Mouse (Mus musculus) midbrain, embryonic 16.5 days (tissue): ENCODE data around the gene Eif4a1. TPM values are rescaled to one million over a fixed set of nuclear protein-coding genes. Genes with fewer than 3 reads are reported as not detected.

Experiments
- ATAC-seq: fragments of 200-750 bp; cut with Nextera tagmentation; 2 replicates; pipeline ENCODE4 v1.8.0; 2017; ENCODE audit warnings: moderate TSS enrichment
- H3K27ac ChIP-seq: fragments of 300-500 bp; sonication (generic); 2 replicates; pipeline ENCODE4 v1.5.1; 2014; ENCODE audit warnings: mild to moderate bottlenecking, low read length, mixed read lengths
- H3K27me3 ChIP-seq: fragments of 300-500 bp; sonication (generic); 2 replicates; pipeline ENCODE4 v1.6.1; 2014; ENCODE audit warnings: low read depth, low read length, mixed read lengths; ENCODE audit not compliant: control insufficient read depth, insufficient read depth
- H3K36me3 ChIP-seq: fragments of 300-500 bp; sonication (generic); 2 replicates; pipeline ENCODE4 v1.6.1; 2014; ENCODE audit warnings: mild to moderate bottlenecking, low read length, moderate library complexity, mixed read lengths; ENCODE audit not compliant: control insufficient read depth, insufficient read depth
- H3K4me1 ChIP-seq: fragments of 300-500 bp; sonication (generic); 2 replicates; pipeline ENCODE4 v1.6.1; 2014; ENCODE audit warnings: mild to moderate bottlenecking, low read length, mixed read lengths; ENCODE audit not compliant: control insufficient read depth, insufficient read depth
- H3K4me2 ChIP-seq: fragments of 300-500 bp; sonication (generic); 2 replicates; pipeline ENCODE4 v1.6.1; 2014; ENCODE audit warnings: mild to moderate bottlenecking, low read length, mixed read lengths
- H3K4me3 ChIP-seq: fragments of 300-500 bp; sonication (generic); 2 replicates; pipeline ENCODE4 v1.5.1; 2014; ENCODE audit warnings: low read depth, mild to moderate bottlenecking, low read length, moderate library complexity, mixed read lengths
- H3K9ac ChIP-seq: fragments of 300-500 bp; sonication (generic); 2 replicates; pipeline ENCODE4 v1.6.1; 2014; ENCODE audit warnings: low read depth, low read length, mixed read lengths
- H3K9me3 ChIP-seq: fragments of 300-500 bp; sonication (generic); replicated peaks from 2 replicates; pipeline ENCODE4 v1.6.1; 2014; ENCODE audit warnings: mild to moderate bottlenecking, low read length, mixed read lengths; ENCODE audit not compliant: control insufficient read depth, poor library complexity, severe bottlenecking
- WGBS: fragments of 180-500 bp; shearing (Covaris S2); extraction: QIAGEN DNeasy Blood & Tissue Kit; methylation state at CpG from one replicate; pipeline ENCODE4 v1.1.7; 2014; 5-methylcytosine and 5-hydroxymethylcytosine counted together
- polyA plus RNA-seq: library from polyadenylated mRNA; unstranded; fragments of >200 nt; fragmentation: Nextera tagmentation; extraction: Ambion mirVana; gene quantifications from 2 replicates; pipeline ENCODE4 v1.2.1, GENCODE M21; 2015

Gene Eif4a1
- polyA plus RNA-seq, 1 experiment from 2014 or later = 496 TPM

- H3K4me2 ChIP-seq = peak overlapping the region; percentile 57
- H3K9me3 ChIP-seq = no peaks in the 10 kb centered on the region
- H3K36me3 ChIP-seq = peaks cover 18% of the 10 kb centered on the region
- no peak for ATAC-seq
- H3K9ac ChIP-seq = peak overlapping the region; percentile 70
- H3K27me3 ChIP-seq = no peaks in the 10 kb centered on the region
- peaks cover 15% of the 10 kb centered on the region for H3K4me1 ChIP-seq
- H3K4me3 ChIP-seq = peak overlapping the region; percentile 62
- H3K27ac ChIP-seq = peak overlapping the region; percentile 93; the same call in 1 of the 2 replicates
- 72% methylated on average over 3 of the region's 3 CpGs for WGBS
Measured at GRCm38 (mm10) chr11:69661221-69661881, 10.9 kb downstream of the Eif4a1 start.

GRCm38 (mm10) chr11:69657462-69657881 is 14.8 kb downstream of the Eif4a1 start:
- no peak overlapping the region for H3K27ac ChIP-seq
- H3K9ac ChIP-seq = no peak overlapping the region
- H3K4me3 ChIP-seq = no peak overlapping the region
- peaks cover 16% of the 10 kb centered on the region for H3K4me1 ChIP-seq
- H3K9me3 ChIP-seq = no peaks in the 10 kb centered on the region
- no peak for ATAC-seq
- no peaks in the 10 kb centered on the region for H3K27me3 ChIP-seq
- WGBS = 83% methylated on average over 15 of the region's 15 CpGs
- H3K4me2 ChIP-seq = no peak overlapping the region
- peaks cover 17% of the 10 kb centered on the region for H3K36me3 ChIP-seq

- Histone ChIP-seq H3K27me3 (no peaks in the 10 kb centered on the region), H3K4me3 (no peak overlapping the region), H3K9ac (no peak overlapping the region), H3K9me3 (no peaks in the 10 kb centered on the region), H3K4me2 (no peak overlapping the region), H3K4me1 (peaks cover 15% of the 10 kb centered on the region), H3K36me3 (peaks cover 24% of the 10 kb centered on the region), H3K27ac (no peak overlapping the region)
- WGBS = 81% methylated on average over 10 of the region's 10 CpGs
- no peak for ATAC-seq
Measured at GRCm38 (mm10) chr11:69656617-69657461, 15.4 kb downstream of the Eif4a1 start.

GRCm38 (mm10) chr11:69656065-69656455 is 16.2 kb downstream of the Eif4a1 start:
- Histone ChIP-seq H3K4me3 (no peak overlapping the region), H3K27me3 (no peaks in the 10 kb centered on the region), H3K4me1 (peaks cover 8% of the 10 kb centered on the region; the same call in 1 of the 2 replicates), H3K9me3 (no peaks in the 10 kb centered on the region), H3K4me2 (no peak overlapping the region), H3K36me3 (peaks cover 31% of the 10 kb centered on the region), H3K27ac (no peak overlapping the region), H3K9ac (no peak overlapping the region)
- ATAC-seq = no peak
- WGBS = 84% methylated on average over 5 of the region's 5 CpGs

GRCm38 (mm10) chr11:69655264-69656064 is 16.8 kb downstream of the Eif4a1 start, which contains the start of gene Sox15:
Gene Sox15 (plus strand): TSS chr11:69655314.
- Histone ChIP-seq H3K36me3 (peaks cover 37% of the 10 kb centered on the region), H3K9ac (0 out of 2 replicates have a peak within 1 kb of the TSS, but pooled peaks have one; percentile 20), H3K4me3 (no peak within 1 kb of the TSS; the same call in 1 of the 2 replicates), H3K9me3 (no peaks in the 10 kb centered on the region), H3K4me2 (no peak within 1 kb of the TSS), H3K27ac (no peak within 1 kb of the TSS), H3K27me3 (no peaks in the 10 kb centered on the region), H3K4me1 (peaks cover 6% of the 10 kb centered on the region; the same call in 1 of the 2 replicates)
- peak; percentile 52; the same call in 1 of the 2 replicates for ATAC-seq
- WGBS = 23% methylated on average over 34 of the region's 34 CpGs

- Histone ChIP-seq H3K36me3 (peaks cover 43% of the 10 kb centered on the region), H3K4me2 (no peak overlapping the region), H3K27ac (no peak overlapping the region), H3K4me3 (no peak overlapping the region), H3K4me1 (peaks cover 4% of the 10 kb centered on the region; the same call in 1 of the 2 replicates), H3K9ac (no peak overlapping the region), H3K27me3 (no peaks in the 10 kb centered on the region), H3K9me3 (no peaks in the 10 kb centered on the region)
- no peak for ATAC-seq
- WGBS = 50% methylated on average over 9 of the region's 9 CpGs
Measured at GRCm38 (mm10) chr11:69654760-69655159, 17.5 kb downstream of the Eif4a1 start.

- Histone ChIP-seq H3K4me1 (peaks cover 4% of the 10 kb centered on the region; the same call in 1 of the 2 replicates), H3K27ac (no peak overlapping the region), H3K27me3 (no peaks in the 10 kb centered on the region), H3K4me3 (no peak overlapping the region), H3K4me2 (no peak overlapping the region), H3K9ac (no peak overlapping the region), H3K36me3 (peaks cover 43% of the 10 kb centered on the region), H3K9me3 (no peaks in the 10 kb centered on the region)
- 44% methylated on average over 5 of the region's 5 CpGs for WGBS
- no peak for ATAC-seq
Measured at GRCm38 (mm10) chr11:69653399-69653798, 18.8 kb downstream of the Eif4a1 start.

- no peaks in the 10 kb centered on the region for H3K4me1 ChIP-seq
- no peak overlapping the region for H3K9ac ChIP-seq
- ATAC-seq = no peak
- H3K36me3 ChIP-seq = peaks cover 34% of the 10 kb centered on the region
- 93% methylated on average over 5 of the region's 5 CpGs for WGBS
- no peak overlapping the region for H3K27ac ChIP-seq
- no peak overlapping the region for H3K4me3 ChIP-seq
- H3K9me3 ChIP-seq = no peaks in the 10 kb centered on the region
- H3K27me3 ChIP-seq = no peaks in the 10 kb centered on the region
- no peak overlapping the region for H3K4me2 ChIP-seq
Measured at GRCm38 (mm10) chr11:69645860-69646259, 26.4 kb downstream of the Eif4a1 start.
